Mouse (Mus musculus) ovary, adult 2 months (tissue): Measurements from ENCODE around the gene Bhlha9. TPM values are rescaled to one million over a fixed set of nuclear protein-coding genes. Genes with fewer than 3 reads are reported as not detected.

Experiments
- polyA plus RNA-seq: library from polyadenylated mRNA; depleted of rRNA; stranded (reverse); fragments of >200 nt; gene quantifications from 2 replicates; pipeline ENCODE4 v1.2.3, GENCODE M21; 2012; rRNA removed

Gene Bhlha9
- 0.26 TPM in 1 of 2 replicates, not detected in the other for polyA plus RNA-seq

DNA sequence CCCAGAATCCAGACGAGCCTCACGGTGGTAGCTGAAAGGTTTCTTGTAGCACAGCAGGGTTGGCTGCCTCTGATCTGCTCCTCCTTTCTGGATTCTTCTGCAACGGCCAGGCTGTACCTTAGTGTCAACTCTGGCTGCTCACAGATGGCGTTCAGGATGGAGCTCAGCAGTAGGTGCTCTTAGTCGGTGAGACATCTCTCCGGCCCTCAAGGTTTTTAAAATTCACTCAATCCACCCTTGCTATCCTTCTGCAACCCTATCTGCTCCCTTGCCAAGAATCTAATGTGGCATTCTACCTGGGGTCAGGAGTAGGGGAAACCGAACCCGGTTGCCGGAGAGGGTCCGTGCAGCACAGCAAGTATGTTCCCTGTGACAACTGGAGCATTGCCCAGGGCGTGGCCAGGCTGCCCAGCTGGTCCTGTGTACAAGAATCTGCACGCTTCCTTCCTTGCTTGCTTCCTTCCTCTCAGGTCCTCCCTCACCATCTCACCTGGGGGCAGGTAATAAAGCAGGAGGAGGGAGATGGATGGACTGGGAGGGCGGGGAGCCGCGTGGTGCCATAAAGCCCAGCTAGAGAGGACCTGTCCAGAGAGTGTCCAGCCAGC lies at the start of gene Bhlha9:
Gene Bhlha9 (plus strand): TSS at position 600 of the 605 bp plus-strand sequence.

DNA sequence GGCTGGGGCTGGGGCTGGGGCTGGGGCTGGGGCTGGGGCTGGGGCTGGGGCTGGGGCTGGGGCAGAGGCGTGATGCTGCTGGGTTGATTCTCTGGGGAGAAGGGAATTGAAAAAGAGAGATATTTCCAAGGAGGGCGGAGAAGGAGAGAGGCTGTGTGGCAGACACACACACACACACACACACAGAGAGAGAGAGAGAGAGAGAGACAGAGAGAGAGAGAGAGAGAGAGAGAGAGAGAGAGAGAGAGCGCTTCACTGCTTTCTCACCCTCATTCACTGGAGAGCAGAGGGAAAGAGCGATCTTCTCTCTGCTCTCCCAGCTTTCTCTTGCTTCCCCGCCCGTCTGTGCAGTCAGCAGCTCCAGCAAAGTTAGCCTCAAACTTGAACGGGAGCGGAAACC lies 7.2 kb downstream of the Bhlha9 start, which contains the start of gene Trarg1:
Gene Trarg1 (plus strand): TSS at position 301 of the 400 bp plus-strand sequence.

Other genes starting within 250 kb of the Bhlha9 start
- 59.2 and 66.3 TPM in 2 replicates for gene Abr, start 50.2 kb upstream of the Bhlha9 start, polyA plus RNA-seq
- gene Trarg1, start 7.3 kb downstream of the Bhlha9 start, polyA plus RNA-seq: 2.2 and 2.7 TPM in 2 replicates
- 13.6 and 16.6 TPM in 2 replicates for gene Gosr1, start 91.1 kb downstream of the Bhlha9 start, polyA plus RNA-seq
- 40.9 and 56.5 TPM in 2 replicates for gene Cpd, start 174.5 kb downstream of the Bhlha9 start, polyA plus RNA-seq
- not detected in 2 replicates for gene Tmigd1, start 229.7 kb downstream of the Bhlha9 start, polyA plus RNA-seq